Mouse (Mus musculus): ENCODE measurements at regions not wholly inside any gene's neighbourhood (a gene's known extent, or its start where the extent isn't known, plus 50 kb on each side); places are given as distances from the start of the nearest gene placed in this dataset.

DNA sequence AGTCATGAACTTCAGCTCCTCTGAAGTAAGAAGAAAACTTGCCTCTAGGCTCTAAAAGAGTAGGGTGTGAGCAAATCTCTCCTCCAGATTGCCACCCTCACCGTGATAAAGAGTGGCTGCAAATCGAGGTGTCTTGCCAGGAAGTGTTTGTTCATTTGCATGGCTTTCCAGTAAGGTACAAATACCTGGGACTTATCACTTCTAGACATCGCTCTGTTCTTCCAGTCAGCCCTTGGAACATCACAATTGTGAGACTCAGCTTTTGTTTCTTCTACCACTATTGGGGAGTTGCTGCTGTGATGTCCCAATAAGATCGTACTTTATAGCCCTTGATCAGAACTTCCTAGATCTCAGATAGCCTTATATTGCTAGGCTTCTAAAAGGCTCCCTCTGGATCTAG, 566.9 kb upstream of the A1bg start:
- no peak for DNase-seq

DNA sequence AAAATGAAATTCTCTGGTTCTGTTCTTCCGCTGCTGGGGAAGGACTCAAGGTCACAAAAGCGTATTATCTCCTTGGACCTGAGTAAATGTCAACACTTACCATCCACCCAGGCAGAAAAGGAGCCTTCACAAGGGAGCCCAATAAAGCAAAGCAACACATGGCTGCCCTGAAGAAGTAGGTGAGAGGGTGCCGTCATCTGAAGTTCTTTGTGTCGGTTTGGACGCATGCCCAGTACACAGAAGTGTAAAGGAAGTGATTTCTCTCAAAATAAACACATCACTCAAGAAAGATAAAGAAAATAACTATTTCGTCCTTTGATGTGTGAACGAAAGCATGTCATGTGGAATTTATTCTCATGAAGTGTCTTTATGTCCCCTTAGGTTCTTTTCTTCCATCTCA, 559.0 kb upstream of the A1bg start:
- DNase-seq: peak; percentile 46

DNA sequence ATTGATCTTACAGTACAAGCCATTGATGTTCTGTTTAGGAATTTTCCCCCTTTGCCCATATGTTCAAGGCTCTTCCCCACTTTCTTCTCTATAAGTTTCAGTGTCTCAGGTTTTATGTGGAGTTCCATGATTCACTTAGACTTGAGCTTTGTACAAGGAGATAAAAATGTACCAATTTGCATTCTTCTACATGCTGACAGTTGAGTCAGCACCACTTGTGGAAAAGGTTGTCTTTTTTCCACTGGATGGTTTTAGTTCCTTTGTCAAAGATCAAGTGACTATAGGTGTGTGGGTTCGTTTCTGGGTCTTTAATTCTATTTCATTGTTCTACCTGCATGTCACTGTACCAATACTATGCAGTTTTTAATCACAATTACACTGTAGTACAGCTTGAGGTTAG, 551.1 kb upstream of the A1bg start:
- DNase-seq: no peak

DNA sequence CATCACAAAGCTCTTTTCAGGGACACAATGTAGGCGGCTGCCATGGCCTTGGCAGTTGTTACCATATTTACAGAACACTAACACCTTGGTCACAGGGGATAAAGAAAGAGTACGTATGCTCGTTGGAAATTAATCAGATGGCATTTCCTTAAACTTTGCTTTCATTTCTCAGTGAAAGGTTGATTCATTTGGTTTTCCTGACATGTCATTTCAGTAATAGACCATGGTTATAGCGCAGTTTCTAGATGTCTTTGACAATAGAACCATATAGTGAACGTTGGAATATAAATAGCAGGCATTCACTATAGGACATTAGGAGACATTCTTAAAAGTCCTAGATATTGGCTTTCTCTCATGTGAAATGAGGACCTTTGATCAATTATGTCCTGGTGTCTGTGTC, 532.2 kb upstream of the A1bg start:
- DNase-seq: no peak

DNA sequence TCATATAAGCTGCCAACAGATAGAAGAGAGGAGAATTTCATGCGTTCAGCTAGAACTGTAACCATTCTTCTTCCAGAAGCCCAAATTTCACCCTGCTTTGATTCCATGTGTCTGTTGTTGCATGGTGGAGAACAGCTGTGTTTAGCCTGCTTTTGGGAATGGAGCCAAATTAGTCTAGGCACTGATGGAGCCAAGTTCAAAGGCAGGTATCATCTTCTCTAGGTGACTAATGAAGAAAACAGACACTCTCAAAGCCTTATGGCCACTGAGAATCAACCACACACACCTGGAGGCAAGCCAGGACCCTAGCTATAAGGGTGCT, 531.5 kb upstream of the A1bg start:
- no peak for DNase-seq

DNA sequence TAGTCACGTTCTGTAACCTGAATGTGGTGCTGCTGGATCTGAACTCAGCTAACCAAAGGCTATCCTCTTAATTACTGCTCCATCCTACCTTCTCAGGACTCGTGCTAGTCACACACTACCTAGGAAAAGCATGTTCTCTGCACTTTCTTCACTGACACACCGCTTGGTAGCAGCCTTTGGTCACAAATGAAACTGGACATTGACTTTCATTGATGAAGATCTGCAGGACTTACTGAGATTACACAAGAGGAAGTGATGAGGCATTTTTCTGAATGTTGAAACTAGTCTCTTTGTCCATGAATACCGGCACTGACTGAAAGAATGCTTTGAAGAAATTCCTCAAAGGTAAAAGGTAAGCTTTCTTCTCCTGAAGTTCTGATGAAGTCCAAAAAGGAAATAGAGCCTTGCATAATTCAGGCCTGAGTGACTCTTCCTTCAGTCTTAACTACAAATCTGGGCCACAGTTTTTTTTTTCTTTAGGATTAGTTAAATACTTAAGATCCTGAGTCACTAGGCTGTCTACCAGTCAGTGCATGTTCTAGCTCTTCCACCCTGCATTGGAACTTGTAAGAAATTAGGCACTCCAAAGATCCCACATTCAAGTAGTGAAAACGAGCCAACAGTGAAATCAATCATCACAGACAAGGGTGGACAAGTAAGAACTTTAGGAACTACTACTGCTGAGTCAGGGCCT, 531.0 kb upstream of the A1bg start:
- DNase-seq: no peak

DNA sequence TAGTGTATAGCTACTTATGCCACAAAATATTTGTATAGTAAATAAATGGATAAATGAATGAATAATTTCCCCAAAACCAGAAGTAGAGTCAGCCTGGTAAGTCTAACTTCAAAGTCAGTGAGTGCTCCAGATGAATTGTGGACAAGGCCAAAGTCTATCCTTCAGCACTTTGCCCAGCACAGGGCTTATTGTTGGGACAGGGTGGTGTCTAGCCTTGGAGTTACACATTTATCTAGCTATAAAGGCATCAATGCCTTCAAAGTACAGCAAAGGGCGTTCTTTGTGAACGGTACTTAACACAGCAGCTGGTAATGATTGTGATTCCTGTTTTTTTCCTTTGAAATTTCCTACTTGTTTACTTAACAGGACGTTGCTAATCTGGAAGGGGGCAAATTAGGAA, 527.4 kb upstream of the A1bg start:
- no peak for DNase-seq

DNA sequence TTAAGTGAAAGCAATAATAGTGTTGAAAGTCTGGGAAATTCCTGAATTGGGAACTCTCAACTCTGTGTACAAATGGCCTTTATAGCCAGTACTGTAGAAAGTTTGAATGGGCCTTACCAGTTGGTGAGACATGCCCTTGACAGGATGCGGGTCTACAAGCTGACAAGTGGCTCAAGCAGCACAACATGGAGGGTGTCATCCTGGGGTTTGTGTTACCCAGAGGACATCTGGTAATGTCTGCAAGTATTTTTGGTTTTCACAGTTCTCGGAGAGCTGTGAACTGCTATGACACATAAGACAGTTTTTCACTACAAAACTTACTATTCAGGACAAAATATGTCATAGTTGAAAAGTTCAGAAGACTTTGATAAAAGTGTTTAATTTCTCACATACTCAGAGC, 525.7 kb upstream of the A1bg start:
- DNase-seq: no peak

DNA sequence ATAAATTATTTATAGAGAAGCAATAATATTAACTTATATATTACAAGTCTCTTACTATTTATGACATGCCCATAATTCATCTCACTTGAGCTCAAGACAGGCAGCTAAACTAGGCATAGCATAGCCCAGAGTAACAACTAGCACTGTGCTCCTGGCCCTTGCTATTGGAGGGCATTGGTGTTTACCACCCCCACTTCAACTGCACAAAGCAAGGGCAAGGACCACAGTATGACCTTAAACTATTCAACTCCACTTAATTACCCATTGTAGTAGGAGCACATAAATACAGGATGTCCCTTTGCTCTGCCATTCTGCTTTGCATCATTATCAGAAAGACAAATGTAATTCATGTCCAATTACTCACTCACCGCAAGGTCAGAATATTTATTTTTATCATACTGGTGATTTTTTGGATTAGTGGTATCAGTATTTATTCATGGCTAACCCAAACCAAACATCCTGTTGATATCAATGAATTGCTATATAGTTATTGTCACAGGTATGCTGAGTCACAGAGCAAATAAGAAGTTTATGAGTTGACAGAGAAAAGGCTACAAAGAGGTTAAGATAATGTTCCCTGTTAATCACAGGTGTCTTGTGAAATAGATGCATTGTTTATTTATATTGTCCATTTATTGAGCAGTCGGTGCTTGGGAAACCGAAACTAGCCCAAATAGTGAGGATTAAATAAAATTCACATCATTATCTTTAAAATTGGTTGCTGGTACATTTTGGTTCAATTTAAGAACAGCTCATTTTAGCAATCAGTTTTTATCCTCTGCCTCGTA, 523.4 kb upstream of the A1bg start:
- peak; percentile 7 for DNase-seq

DNA sequence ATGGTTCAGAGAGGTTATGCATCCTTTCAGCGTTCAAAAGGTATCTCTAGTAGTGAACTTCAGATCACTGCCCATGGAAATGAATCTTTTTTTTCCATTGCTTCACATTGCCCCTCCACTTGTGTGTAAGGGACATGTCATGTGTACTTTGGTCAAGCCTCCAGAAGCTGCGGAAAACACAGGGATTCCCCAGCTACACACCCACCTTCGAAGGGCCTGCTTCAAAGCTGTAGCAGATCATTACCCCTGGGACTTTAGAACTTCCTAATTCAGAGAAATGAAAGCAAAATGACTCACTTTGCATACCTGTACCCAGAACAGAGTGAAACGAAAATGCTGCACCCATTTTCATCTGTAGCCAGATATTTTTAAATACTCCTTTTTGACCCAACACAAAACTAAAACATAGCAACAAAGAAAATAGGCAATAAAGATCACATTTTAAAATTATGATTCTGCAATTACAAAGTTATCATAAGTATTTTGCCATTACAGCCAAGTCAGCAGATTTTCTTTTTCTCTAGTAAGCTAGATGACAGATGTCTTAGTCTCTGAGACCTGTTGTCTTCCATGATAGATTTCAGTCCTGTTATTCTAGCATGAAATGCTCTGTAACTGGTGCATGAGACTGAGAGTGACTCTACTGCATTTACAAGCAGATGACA, 519.1 kb upstream of the A1bg start:
- DNase-seq: no peak

DNA sequence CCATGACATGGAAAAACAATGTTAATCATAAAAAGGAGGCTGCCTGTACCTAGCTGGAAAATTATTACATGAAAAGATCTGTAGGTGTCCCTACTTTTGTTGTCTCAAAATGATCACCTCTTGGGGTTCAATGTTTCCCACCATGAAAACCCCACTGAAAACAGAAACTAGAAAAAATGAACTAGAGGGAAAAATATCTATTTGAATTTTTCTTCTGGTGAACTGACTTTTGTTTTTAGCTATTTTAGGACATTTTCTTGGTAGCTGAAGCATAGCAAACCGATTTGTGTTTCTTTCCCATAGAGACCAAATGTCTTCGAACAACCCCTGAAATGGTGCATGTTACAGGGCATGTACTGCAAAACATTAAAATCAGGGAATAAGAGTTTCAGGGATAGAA, 518.2 kb upstream of the A1bg start:
- no peak for DNase-seq

DNA sequence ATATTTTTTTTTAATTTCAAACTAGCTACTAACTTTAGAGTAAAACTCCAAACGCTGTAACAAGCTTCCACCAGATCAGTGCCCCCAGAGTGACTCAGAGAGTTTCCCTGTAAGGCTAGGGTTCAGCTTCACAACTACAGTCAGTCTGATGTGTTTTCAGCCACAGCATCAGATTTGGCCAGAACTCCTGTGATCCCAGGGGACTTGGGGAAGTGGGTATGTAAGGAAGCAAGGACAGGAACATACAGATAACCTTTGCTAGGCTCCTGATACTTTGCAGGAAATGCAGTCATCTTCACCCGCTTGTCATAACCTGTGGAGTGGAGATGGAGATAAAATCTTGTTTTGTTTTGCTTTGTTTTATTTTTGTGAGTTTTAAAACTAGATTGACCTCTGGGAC, 517.5 kb upstream of the A1bg start:
- no peak for DNase-seq

DNA sequence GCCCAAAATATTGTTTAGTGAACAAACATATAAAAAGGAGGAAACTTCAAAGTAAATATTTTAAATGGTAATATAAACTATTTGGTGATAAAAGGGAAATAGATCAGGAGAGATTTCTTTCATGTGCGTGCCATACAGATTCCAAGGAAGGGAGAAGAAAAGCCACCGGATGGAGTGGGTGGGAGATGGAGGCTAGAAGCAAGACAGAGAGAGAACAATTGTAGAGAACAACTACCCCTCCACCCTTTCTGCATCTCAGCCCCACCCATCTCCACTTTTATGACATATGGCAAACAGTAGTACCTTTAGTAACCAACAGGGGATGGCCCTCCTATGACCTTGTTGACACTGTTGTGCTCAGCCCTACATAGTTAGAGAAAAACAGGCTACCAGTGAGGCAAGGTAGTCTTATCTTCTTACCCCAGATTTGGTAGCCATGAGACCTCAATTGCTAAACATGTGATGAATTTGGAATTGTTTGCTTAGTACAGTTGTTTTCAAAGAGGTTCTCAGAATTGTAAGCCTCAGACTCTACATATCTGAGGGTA, 516.9 kb upstream of the A1bg start:
- peak; percentile 40 for DNase-seq

DNA sequence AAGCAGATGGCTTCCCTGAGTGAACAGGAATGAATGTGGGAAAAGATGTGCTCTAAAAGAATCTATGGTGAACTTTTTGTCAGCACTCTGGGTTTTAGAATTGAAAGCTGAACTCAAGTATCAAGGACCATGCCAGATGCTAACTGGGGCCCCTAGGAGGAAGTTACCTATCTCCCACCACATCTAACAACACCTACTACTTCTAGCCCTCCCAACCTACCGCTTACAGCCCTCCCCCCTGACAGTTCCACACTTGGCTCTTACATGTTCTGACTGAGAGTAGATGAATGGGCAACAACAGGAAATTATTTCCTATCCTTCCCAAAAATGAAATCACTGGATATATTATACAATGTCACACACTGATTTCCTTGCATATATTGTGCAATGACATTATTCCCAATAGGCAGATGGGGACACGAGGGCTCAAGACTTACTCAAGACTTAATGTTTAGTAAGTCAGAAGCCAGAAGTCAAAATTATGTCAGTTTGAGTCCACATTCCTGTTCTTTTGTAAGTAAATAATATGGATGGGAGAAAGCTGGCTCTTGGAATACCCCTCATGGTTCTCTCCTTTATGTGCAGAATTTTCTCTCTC, 506.1 kb upstream of the A1bg start:
- DNase-seq: no peak

DNA sequence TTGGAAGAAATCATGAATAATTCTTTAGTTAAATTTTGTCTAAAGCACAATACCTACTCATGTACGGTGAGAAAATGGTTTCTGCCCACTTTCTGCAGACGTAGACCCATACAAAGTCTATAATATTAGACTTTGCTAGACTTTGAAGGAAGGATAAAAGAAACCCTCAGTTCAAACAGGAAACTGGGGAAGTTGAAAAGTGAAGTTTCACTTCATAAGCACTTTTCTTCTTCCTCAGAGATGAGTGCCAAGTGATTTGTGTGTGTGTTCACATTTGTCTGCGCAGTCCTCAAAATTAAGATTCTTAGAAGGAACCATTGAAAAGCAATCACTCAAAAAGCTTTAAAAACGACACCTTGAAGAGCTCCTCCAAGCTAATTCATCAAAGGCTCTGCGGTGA, 500.2 kb upstream of the A1bg start:
- no peak for DNase-seq

DNA sequence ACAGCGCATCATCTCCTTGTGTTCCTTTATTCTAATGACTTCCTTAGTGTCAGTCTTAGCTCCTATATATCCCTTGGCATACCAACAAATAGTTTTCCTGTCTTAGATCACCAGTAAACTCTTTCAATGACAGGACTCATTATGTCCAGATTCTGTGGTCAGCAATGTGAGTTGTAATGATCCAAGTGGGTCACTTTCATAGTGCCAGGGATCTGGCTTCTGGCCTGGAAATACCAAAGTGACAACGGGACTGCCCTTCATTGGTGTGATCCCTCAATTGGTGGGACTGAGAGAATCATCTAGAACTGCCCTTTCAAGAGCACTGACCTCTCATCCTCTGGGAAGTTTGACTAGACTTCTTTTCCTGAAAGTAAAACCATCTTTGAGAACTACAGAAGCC, 494.7 kb upstream of the A1bg start:
- no peak for DNase-seq

DNA sequence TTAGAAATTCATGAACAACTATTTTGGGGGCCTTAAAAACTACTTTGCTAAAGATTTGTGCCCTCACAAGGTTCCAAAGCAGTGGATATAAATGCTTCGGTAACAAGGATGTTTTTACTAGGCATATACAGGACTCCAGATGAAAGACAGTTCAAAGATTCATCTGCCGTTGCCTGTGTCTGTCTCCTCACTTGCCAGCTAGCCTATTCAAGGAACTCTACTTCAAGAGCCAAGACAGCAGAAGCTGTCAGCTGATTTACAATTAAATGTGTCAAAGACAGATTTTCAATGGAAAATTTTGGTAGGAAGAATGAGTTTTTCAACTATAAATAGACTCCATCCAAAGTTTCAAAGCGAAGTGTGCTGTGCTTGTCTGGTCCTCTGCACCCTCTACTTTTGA, 494.0 kb upstream of the A1bg start:
- DNase-seq: no peak

DNA sequence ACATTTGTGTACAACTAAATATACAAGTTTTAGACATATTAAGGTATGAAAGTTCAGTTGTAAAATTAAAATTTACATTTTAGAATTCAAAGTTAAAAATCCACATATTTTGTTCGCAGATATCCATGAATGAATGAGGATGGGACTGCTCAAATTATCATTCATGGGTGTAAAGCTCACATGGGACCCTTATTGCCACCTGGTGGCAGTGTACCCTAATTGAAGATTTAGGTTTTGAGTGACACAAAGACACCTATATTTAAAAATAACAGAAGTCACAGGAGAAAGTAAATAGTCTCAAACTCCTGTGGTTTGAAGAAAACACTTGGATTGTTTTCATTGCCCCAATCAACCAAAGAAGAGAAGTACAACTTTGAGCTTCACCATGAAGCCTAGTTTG, 492.8 kb upstream of the A1bg start:
- DNase-seq: peak; percentile 16

DNA sequence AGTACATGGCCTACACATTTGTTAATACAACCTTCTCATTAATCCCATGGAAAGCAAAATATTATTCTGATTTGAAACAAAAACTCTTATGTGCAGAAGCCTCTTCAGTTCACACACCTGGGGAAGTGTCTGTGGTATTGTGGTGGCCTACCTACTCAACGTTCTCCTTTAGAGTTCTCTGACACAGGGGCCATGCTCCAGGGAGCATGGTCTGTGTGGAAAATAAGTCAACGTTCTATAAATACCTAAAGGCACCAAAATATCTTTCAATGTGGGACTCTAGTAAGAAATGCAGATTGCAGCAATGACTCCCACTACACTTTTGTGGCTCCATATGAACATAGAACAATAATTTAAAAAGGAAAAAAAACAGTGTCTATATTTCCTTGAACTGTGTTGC, 489.0 kb upstream of the A1bg start:
- no peak for DNase-seq

DNA sequence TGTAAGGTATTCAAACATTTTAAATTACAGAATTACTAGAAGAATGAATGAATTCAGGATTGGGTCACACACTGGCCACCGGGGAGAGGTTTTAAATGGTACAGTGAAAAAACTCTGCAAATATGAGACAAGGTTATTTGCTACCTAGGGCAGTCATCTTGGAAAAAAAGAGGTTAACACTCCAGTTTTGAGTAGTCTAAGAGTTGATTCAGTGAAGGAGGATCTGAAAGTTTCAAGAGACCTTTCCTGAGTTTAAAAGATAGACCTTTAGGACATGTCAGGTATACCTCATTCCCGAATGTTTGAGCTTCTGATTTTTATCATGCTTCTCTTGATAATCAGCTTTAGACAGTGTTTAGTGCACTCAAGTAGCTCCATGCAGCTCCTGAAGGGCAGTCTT, 488.0 kb upstream of the A1bg start:
- no peak for DNase-seq

DNA sequence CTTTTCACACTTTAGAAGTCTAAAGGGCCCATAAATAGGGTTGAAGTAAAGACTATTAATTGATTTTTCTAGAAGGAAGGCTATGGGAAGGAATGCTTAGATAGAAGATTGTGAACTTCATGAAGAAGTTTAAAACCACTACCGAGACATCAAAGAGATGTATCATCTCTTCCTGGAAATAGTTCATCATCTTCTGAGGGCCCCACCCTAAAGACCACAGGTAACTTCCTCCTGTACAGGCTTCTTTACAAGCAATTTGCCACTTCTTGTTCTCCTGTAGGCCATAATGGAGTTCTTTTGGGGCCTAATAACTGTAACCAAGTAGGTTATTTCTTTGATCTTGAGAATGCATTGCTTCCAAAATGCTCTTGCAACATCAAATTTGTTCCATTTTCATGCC, 485.8 kb upstream of the A1bg start:
- no peak for DNase-seq

DNA sequence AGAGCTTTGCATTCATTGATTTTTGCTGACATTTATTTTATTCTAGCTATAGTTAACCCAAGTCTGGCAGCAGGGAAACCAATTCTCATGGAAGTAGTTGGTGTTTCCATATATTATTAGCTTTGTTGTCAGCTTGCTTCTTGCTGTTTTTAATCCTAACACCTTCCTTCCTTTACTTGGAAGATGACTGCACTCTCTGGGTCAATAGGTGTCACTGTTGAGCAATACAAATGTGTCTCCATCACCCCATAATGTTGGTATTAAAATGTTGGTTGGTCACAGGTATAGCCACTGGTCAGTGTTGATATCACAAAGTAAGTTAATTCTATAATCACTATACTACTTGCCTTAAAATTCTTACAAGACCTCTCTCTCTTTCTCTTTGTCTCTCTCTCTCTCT, 477.9 kb upstream of the A1bg start:
- peak; percentile 30 for DNase-seq

DNA sequence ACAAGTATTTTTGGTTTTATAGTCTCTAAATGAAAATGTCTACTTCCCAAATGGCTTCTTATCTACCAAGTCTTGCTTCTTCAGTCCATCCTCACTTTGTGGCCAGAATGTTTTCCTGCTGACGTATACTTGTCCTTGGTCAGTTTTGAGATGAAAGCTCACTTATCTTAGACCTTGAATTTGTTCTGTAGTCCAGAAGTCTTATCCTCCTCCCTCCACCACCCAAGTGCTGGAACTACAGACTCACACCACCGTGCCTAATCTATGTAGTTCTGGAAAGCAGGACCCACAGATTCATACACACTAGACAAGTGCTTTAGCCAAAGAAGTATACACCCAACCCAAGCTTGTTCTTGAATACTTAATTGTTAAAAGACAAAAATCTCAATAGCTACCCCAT, 477.2 kb upstream of the A1bg start:
- DNase-seq: no peak

DNA sequence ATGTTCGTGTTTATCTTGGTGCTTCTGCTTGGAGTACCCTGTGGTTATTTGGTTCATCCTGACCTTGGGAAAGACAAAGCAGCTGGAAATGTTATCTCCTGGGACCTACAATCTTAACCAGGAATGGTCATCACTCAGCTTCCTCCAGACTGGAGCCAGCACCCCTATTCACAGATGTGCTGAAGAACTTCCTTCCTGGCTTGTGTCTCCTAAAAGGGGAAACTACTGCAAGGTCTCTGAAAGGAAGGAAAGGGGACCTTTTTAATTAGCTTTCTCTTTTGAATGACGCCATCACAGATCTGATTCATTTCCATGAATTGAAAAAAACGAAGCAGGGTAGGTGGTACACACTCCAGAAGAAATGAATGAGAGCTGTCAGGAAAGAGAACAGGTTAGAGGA, 476.0 kb upstream of the A1bg start:
- no peak for DNase-seq
